ENCODE assay signal across 8 mouse cellular contexts in genomic region chr9:72408131-72408586, GRCm38 (mm10). TPM values are rescaled to one million over a fixed set of nuclear protein-coding genes. Genes with fewer than 3 reads are reported as not detected.
A peak's percentile ranks its signal among the peaks of the same experiment; 100 is the strongest.
DNase-seq lines count a peak whose midpoint lies in the region; ATAC-seq and TF ChIP-seq lines count a peak whose summit lies in the region.

No protein-coding gene starts in this region.

- no peaks in the 10 kb centered on the region for H3K27me3 ChIP-seq in embryonic facial prominence, embryonic 11.5 days (ENCODE audit: control insufficient read depth, insufficient read depth, low read length)
- H3K27me3 ChIP-seq in limb, embryonic 11.5 days (ENCODE audit: control insufficient read depth, insufficient read depth, low read length) = no peaks in the 10 kb centered on the region
- no peaks in the 10 kb centered on the region for H3K27me3 ChIP-seq in midbrain, embryonic 13.5 days
- H3K27me3 ChIP-seq in small intestine, adult 2 months (ENCODE audit: control insufficient read depth, insufficient read depth, low read length) = no peaks in the 10 kb centered on the region

- TF ChIP-seq POLR2A in small intestine, adult 2 months (IDR thresholded peaks at IDR 0.05; ENCODE audit: low read depth, low read length) = no peak

- peak; percentile 51 for DNase-seq in 3134 (ENCODE audit: extremely low read depth, insufficient read length, low spot score)
- DNase-seq in adrenal gland, postnatal 25 days = peak; percentile 81
- peak; percentile 91 for DNase-seq in embryonic facial prominence, embryonic 11.5 days (ENCODE audit: low spot score)
- peak; percentile 66 to 90 for DNase-seq in heart, adult 18-20 months
- DNase-seq in kidney, adult 18-20 months = peak; percentile 80
- peak; percentile 92 for DNase-seq in limb, embryonic 11.5 days (ENCODE audit: low spot score)

- peak overlapping the region; percentile 21; the same call in 1 of the 2 replicates for H3K4me2 ChIP-seq in embryonic facial prominence, embryonic 11.5 days (ENCODE audit: low read depth, low read length)
- H3K4me2 ChIP-seq in limb, embryonic 11.5 days (ENCODE audit: low read depth, severe bottlenecking) = peak overlapping the region; percentile 15
- peak overlapping the region; percentile 45 for H3K4me2 ChIP-seq in midbrain, embryonic 13.5 days (replicated peaks)

- no peak overlapping the region for H3K27ac ChIP-seq in embryonic facial prominence, embryonic 11.5 days (replicated peaks; ENCODE audit: low read depth, low read length)
- no peak overlapping the region for H3K27ac ChIP-seq in limb, embryonic 11.5 days (replicated peaks; ENCODE audit: low read depth, low read length)
- no peak overlapping the region for H3K27ac ChIP-seq in midbrain, embryonic 13.5 days
- H3K27ac ChIP-seq in small intestine, adult 2 months (ENCODE audit: insufficient read depth, low read depth, low read length) = no peak overlapping the region

- peak; percentile 76 for ATAC-seq in embryonic facial prominence, embryonic 11.5 days (replicated peaks; ENCODE audit: insufficient number of reproducible peaks, low FRiP score, low TSS enrichment, low read depth)
- ATAC-seq in limb, embryonic 11.5 days (ENCODE audit: insufficient number of reproducible peaks, low FRiP score, low TSS enrichment, low read depth) = no peak
- ATAC-seq in midbrain, embryonic 13.5 days = peak; percentile 87

- no peaks in the 10 kb centered on the region for H3K36me3 ChIP-seq in embryonic facial prominence, embryonic 11.5 days (replicated peaks; ENCODE audit: control insufficient read depth, insufficient read depth, low read depth, low read length)
- no peaks in the 10 kb centered on the region for H3K36me3 ChIP-seq in limb, embryonic 11.5 days (ENCODE audit: control insufficient read depth, insufficient read depth, low read length)
- no peaks in the 10 kb centered on the region for H3K36me3 ChIP-seq in midbrain, embryonic 13.5 days
- H3K36me3 ChIP-seq in small intestine, adult 2 months (ENCODE audit: control insufficient read depth, insufficient read depth, low read length) = no peaks in the 10 kb centered on the region

- H3K4me3 ChIP-seq in embryonic facial prominence, embryonic 11.5 days (ENCODE audit: low read depth, low read length) = no peak overlapping the region
- H3K4me3 ChIP-seq in limb, embryonic 11.5 days (ENCODE audit: low read depth, low read length) = no peak overlapping the region
- H3K4me3 ChIP-seq in midbrain, embryonic 13.5 days (replicated peaks) = peak overlapping the region; percentile 18
- peak overlapping the region; percentile 34; the same call in 1 of the 2 replicates for H3K4me3 ChIP-seq in small intestine, adult 2 months (ENCODE audit: low read depth, low read length)

- TF ChIP-seq CTCF in small intestine, adult 2 months (IDR thresholded peaks at IDR 0.05; ENCODE audit: extremely low read depth, insufficient read length, insufficient replicate concordance, low read depth, low read length) = peak; percentile 90; the same call in 1 of the 2 replicates

- no peaks in the 10 kb centered on the region for H3K9me3 ChIP-seq in embryonic facial prominence, embryonic 11.5 days (replicated peaks; ENCODE audit: control insufficient read depth, low read length)
- no peaks in the 10 kb centered on the region for H3K9me3 ChIP-seq in limb, embryonic 11.5 days (ENCODE audit: control insufficient read depth, low read length)
- no peaks in the 10 kb centered on the region for H3K9me3 ChIP-seq in midbrain, embryonic 13.5 days

- 10% methylated on average over 12 of the region's 12 CpGs for WGBS in embryonic facial prominence, embryonic 11.5 days
- WGBS in limb, embryonic 11.5 days = 20% methylated on average over 12 of the region's 12 CpGs
- 11% methylated on average over 12 of the region's 12 CpGs for WGBS in midbrain, embryonic 13.5 days
- 6% methylated on average over 12 of the region's 12 CpGs for WGBS in small intestine, adult 2 months

- peak overlapping the region; percentile 0; the same call in 1 of the 2 replicates for H3K9ac ChIP-seq in embryonic facial prominence, embryonic 11.5 days (replicated peaks; ENCODE audit: low read length)
- peak overlapping the region; percentile 43; the same call in 1 of the 2 replicates for H3K9ac ChIP-seq in limb, embryonic 11.5 days (ENCODE audit: low read length)
- peak overlapping the region; percentile 46; the same call in 1 of the 2 replicates for H3K9ac ChIP-seq in midbrain, embryonic 13.5 days (replicated peaks)

- H3K4me1 ChIP-seq in embryonic facial prominence, embryonic 11.5 days (ENCODE audit: control insufficient read depth, insufficient read depth, low read length) = no peaks in the 10 kb centered on the region
- 0 out of 2 replicates have a peak, but pooled peaks cover 3% of the 10 kb centered on the region for H3K4me1 ChIP-seq in limb, embryonic 11.5 days (ENCODE audit: control insufficient read depth, insufficient read depth, low read length)
- peaks cover 23% of the 10 kb centered on the region for H3K4me1 ChIP-seq in midbrain, embryonic 13.5 days (replicated peaks)
- no peaks in the 10 kb centered on the region; the same call in 1 of the 2 replicates for H3K4me1 ChIP-seq in small intestine, adult 2 months (ENCODE audit: control insufficient read depth, insufficient read depth, insufficient read length, low read length)

RNA-seq across cellular contexts. Expression of gene Mns1, which starts 29.7 kb away (rescaled TPM):
- 4.1 and 4.7 TPM in 2 replicates for total RNA-seq in adrenal gland, postnatal 25 days (2021)
- 50.7 and 50.9 TPM in 2 replicates for polyA plus RNA-seq in embryonic facial prominence, embryonic 11.5 days (2014; fragmentation: Nextera tagmentation; extraction: Ambion mirVana)
- total RNA-seq in heart, adult 18-20 months (2021) = under 1 TPM; 0.05 to 0.23 TPM
- polyA plus RNA-seq in limb, embryonic 11.5 days (2014; fragmentation: Nextera tagmentation; extraction: Ambion mirVana) = 55.7 and 59.9 TPM in 2 replicates
- polyA plus RNA-seq in midbrain, embryonic 13.5 days (2015; fragmentation: Nextera tagmentation; extraction: Ambion mirVana) = 16.1 and 19.9 TPM in 2 replicates
- polyA plus RNA-seq in small intestine, adult 2 months (2012; rRNA removed) = 0.09 and 0.19 TPM in 2 replicates

Comparison
In these comparisons a context has a peak if more than half of its experiments do, and no peak if none do; other contexts are left out.
1. H3K4me3 ChIP-seq: peak in midbrain, embryonic 13.5 days (single experiment) and small intestine, adult 2 months (single experiment); none in embryonic facial prominence, embryonic 11.5 days (single experiment) and limb, embryonic 11.5 days (single experiment).
2. RNA of gene Mns1, which starts 29.7 kb away (polyA plus RNA-seq): 55.7 to 59.9 TPM in limb, embryonic 11.5 days, 50.7 to 50.9 TPM in embryonic facial prominence, embryonic 11.5 days and 16.1 to 19.9 TPM in midbrain, embryonic 13.5 days; 0.09 to 0.19 TPM in small intestine, adult 2 months; every median in the first group is over 10 times any median in the second.
3. Peak in every context shown above with its lines, with median percentiles within 50 percentile points of each other: DNase-seq, H3K4me2 ChIP-seq and H3K9ac ChIP-seq.